Mouse (Mus musculus) spleen, postnatal 14 days (tissue): Measurements from ENCODE around the gene Zbtb20.

Experiments used
- DNase-seq, 2 experiments: peaks; one replicate each; pipeline ENCODE4 v3.0.0; 2021 to 2022; ENCODE audit warnings: low spot score in 2 of 2

The Zbtb20 gene

DNA sequence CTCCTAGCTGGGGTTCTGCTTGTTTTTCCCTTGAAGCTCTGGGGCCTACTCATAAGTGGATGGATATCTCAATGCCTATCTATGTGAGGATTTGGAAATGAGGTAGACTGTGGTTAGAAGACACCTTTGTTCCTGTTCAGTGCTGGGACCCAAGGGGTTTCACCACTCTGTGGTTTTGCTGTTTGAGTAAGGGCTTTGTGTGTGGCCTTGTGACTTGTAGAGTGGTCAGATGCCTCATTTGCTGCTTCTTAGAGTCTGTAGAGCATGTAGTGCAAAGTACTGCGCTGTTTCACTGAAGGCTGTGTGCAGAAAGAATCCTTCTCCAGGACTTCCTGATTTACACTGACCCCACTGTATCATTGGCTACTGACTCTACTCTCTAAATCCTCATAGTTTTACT is 314.7 kb downstream of the Zbtb20 start:
- no peak for DNase-seq

DNA sequence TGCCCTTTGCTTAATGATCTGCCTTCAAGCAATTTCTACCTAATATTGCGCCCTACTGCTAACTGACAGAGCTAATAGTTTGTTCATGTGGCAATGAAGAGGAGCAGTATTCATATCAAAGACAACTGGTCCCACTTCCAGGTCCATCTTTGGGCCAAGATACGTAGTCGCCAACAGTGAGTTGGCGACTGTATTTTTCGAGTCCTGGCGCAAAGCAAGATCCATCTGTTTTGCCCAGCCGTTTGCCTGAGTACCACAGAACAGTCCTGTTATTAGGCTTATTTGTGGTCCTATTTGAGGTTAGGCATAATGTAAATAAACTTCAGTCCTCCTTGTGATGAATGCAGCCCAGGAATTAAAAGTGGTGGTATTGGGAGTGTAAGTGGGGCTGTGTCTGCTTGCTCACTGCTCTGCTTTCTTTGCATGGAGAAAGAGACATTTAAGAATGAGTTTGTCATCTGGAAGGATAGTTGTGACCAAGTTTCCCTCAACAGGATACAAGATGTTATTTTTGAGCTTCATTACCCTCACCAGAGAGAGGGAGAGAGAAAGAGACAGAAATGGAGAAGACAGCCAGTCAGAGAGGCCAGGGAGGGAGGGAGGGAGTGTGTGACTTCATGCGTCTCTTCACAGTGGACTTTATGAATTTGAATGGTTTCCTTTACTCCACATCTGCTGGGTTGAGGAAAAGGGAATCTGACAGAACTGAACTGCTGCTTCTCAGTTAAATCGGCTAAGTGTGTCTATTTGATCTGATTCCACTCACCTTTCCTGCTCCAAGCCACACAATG is 315.6 kb downstream of the Zbtb20 start:
- DNase-seq = no peak

DNA sequence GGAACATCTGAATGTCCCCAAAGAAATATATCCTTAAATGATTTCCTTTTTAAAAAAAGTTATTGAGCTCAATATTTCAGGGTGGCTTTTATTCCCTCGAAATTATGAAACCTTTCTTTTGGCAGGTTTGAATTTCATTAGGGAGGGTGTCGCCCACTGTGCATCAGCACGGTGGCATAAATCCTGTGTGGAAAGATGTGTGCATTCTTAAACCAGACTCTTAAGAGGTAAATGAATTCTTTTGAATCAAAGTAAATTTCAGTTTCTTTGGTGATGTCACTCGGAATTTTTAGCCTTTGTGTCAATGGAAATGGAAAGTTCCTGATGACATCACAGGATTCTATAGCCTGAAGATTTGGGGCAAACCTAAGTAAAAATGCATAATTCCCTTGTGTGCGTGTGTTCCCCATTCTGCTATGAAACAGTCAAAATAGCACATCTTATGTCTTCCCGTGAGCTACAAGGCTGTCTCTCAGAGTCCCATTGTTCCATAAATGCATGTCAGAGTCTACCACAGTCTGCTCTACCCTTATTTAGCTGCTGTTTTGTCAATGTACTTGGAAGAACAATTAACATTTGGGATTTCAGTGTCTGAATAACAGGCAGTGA is 318.1 kb downstream of the Zbtb20 start:
- no peak for DNase-seq

DNA sequence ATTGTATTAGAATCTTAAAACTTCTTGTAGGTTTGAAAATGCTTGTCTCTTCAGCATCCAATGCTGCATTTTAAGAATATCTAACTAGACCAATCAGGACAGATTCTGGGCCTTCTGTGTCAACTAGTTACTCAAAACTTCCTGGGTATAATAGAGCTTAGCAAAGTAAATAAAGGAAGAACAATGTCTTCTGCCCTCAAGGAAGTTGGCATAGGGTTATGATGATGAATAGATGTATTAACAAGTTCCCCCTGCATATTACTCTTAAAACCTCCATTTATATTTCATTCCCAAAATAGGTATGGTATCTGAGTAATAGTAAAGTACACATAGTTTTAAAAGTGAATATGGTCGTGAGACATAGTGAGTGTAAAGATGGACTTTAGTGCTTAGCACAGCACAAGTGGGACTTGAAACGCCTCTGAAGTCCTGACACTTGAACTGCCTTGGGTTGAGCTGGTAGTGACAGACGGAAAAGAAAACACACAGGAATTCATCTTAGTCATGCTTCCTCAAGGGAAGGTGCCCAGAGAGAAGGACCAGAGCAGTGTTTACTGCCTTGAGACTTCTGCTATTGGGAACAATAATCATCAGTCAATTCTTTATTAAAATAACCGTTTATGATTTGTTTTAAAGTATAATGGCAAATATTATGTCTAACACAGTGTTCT is 341.8 kb downstream of the Zbtb20 start:
- DNase-seq = no peak

DNA sequence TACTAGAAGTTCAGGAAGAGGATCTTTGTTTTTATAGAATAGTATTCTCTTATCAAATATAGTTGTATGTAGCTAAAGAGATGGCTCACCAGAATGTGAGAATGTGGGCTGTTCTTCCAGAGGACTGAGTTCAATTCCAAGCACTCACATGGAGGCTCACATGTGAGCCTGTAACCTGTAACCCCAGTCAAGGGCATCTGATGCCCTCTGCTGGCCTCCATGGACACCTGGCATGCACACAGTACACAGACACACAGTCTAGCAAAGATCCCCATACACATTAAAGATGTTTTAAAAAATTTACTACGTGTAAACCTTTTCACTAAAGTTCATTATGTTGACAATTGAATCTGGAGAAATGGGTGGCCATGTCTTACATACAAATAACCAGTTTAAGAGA is 343.7 kb downstream of the Zbtb20 start:
- DNase-seq = no peak

DNA sequence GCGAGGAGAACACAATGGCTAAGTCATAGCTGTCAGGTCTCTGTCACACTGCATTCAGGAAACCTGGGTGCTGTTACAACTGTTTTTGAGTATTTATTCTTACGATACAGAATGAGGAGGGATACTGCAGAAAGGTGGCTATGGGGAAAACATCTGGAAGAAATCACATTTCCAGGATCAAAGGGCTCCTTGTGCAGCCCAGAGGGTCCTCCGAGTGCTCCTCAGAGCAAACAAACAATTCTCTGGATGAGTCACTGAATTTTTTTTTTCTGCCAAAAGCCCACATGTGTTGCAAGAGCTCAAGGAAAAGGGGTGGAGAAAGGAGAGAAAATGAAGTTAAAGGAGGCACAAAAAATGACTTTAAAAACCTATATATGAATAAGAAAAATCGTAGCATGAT is 345.6 kb downstream of the Zbtb20 start:
- DNase-seq = no peak

DNA sequence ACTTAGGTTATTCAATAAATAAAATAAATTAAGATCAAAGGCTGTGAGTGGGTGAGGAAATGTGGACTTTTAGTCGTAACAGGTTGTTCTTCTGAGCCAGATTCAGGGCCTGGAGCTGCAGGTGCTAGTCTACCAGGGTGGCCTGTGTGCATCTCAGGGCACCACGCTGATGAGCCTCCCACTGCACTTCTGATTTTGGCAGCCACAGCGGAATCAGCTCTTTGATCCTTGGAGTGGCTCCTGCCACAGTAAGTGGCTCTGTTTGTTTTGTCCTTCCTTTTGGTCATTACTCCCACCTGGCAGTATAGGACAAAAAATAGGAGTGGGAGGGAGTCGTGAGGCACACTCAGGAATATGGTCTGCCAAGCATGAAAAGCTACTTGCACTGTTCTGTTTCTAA is 354.6 kb downstream of the Zbtb20 start:
- DNase-seq = no peak

DNA sequence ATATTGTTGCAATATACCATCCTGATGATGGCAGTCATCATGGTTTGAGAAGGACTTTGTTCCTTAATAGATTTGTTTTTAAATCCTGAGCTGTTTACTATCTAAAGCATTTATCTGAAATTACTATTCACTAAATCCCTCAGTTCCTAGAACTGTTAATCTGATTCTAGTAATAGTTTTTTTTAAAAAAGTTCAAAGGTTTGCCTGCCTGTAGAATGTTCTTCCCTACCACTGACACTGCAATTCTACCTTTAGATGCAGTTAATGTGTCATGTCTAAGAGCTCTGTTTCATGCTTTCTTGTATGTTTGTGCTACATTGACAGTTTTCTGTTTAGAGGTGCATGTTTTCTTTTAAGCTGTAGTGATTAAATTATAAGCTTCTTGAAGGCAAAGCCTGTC is 358.6 kb downstream of the Zbtb20 start:
- no peak for DNase-seq

DNA sequence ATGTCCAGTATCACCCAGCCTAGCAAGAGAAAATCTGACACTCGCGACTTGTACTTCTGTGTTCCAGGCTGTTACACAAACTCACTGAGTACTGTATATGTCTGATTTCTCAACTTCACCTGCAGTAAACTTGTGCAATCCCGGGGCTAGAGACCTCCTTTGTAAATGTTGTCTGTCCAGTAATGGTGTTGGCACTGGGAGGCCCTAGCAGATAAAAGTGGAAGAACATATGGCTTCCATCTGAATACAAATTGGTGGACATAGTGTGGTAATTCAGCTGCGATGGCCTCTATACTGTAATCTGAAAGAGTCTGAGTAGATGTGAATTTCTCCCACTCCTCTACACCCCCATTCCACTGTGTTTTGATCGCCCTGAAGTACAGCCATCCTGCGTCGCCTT is 359.6 kb downstream of the Zbtb20 start:
- no peak for DNase-seq

DNA sequence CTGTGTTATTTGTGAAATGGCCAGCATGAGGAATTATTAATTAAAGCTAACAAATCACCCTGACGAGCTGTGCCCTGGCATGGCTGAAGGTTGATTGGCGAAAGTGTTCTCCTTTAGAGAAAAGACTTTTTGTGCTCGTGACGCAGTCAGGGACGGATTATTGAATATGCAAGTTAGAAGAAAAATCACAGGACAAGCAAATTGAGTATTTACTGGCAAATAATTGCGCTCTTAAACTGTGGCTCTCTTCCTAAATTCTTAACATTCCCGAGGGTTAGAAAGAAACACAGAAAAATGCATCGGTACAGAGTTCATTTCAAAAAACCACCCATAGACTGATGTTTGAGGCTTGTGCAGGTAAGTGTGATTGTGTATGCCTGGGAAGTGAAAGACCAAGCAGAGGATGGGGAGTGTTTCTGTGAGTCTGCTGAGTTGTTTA is 360.1 kb downstream of the Zbtb20 start:
- no peak for DNase-seq

DNA sequence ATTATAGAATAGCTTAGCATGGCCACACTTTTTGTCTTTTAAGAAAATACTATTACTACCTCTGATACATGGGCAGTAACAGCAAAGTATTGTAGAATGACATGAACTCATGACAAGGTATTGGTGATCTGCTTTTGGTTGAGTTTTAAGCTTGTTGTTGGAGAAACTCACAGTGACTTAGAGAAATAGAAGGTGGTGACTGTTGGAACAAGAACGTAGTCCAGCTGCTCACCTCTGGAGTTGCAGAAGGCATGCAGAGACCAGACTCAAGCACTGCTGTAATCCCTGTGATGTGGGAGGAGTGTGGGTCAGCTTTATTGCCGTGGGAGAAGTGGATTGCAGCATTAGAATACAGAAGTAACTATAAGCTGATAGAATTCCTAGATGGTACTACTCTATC is 361.9 kb downstream of the Zbtb20 start:
- DNase-seq = no peak

DNA sequence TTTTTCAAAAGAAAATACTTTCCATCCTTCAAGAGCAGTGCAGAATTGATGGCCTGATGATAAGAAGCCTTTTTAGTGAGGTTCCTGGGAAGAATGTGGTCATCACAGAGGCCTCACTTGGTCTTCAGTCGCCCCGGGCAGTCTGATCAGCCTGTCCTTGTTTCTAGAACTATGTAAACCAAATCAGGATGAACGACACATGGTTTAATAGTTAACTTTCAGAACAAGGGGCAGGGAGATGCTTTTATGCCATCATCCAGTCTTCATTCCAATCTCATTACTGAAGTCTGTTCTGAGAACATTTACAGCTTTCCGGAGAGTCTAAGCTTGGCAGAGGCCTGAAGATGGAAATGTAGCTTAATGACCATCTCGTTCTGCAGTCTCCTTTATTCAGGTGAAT is 371.3 kb downstream of the Zbtb20 start:
- DNase-seq = no peak

DNA sequence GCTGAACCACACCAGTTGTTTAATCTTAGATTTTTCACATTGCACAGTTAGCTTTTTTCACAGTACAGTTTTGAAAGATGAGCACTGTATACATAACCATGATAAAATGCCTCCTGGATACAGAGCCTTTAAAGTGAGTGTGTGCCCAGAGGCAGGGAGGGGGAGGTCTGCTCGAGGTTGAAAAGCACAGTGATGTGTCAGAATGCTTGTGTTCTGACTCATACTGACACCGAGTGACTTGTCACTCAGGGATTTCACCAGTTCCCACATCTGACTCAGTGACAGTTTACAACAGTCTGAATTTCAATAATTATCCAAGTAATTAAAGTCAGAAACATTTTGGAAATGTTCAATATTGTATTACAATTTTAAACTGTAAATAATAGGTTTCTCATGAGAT is 377.4 kb downstream of the Zbtb20 start:
- DNase-seq = no peak

DNA sequence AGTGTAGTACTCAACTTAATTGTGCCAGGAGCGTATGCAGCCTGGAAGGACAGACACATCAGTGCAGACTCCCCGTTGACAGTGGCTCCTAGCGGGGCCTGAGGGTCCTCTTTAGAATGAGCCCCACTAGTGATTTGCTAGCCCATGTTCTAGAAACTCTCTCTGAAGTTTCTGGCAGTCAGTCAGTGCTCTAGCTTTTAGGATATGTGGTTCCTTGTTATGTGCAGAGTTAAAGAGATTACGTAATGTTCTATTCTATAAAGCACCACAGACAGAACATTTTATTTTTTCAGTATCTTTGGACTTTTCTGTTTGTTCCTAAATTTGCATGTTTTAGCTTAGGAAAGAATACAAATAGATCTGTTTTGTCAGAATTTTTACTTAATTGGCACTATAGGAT is 378.1 kb downstream of the Zbtb20 start:
- no peak for DNase-seq

DNA sequence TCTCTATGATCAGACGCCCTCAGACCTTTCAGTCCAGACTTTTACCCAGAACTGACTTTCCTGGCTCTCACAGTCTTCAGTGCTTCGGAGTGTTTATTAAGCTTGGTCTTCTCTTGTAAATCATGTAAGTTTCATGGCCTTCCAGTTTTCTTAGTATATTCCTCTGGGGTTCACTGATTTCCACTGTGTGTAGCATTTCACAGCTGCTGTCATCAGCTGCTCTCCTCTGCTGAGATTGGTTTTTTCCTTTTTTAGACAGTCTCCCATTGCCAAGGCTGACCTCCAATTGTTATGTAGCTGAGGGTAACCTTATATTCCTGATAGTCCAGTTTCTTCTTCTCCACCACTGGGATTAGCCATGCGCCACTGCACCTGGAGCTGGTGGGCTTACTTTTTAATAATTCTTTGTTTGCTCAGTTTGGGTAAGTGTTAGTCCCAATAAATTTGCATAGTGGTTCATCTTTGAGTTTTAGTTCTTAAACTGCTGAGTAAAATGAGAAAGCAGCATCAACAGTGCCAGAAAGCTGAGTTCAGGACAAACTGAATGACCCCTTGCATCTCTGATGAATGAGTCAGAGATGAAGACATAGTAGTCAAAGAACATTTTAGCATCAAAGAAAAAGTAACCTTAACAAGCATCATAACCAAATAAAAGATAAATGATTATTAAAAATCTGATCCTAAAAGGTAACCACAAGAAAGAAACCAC is 380.7 kb downstream of the Zbtb20 start:
- DNase-seq = no peak

DNA sequence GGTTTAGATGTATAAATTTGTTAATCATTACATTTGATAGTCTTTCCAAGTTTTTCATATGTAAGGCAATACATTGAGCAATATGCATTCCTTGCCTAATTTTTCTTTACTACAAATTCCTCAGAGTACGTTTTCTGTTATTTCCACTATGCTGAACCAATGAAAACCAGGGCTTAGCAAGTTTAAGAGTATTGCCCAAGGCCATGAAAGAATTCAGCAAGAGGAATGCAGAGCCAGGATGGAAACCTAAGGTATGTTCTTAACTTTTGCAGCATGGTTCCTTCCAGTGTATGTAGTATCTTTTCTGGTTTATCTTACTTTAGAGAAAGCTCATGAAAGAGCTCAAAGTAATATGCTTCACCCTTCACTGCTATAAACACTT is 381.2 kb downstream of the Zbtb20 start:
- no peak for DNase-seq

DNA sequence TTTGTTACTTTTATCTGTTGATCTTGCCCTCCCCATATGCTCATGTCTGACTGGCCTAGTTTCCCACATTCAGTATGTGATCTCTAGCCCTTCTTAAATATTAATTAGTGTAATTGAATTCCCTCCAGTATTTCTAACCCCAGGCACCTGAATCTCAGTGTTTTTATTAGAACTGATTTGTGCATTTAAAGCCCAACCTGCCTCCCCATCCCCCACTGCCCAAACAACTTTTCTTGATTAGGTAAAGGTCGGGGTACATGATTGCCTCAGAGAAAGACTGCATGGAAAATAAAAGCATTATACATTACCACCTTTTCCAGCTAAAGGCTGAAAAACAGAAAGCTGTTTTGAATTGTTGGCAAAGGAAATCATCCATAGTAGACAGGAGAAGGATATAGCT is 383.8 kb downstream of the Zbtb20 start:
- no peak for DNase-seq

DNA sequence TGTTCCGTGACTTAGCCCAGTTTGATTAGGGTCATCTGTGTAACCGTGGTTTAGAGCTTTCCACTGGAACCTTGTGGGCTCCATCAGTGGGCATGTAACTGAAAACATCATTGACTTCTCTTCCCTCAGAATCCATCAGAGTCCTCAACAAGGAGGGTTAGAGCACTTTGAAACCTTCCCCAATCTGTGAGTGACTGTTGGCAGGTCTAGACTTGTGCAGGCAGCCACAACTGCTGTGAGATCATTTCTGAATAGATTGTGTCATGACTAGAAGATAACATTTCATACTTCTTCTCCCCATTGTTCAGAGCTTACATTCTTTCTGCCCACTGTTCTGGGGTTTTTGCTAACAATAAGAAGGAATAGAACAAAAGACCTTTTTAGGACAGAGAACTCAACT is 385.2 kb downstream of the Zbtb20 start:
- DNase-seq = no peak

DNA sequence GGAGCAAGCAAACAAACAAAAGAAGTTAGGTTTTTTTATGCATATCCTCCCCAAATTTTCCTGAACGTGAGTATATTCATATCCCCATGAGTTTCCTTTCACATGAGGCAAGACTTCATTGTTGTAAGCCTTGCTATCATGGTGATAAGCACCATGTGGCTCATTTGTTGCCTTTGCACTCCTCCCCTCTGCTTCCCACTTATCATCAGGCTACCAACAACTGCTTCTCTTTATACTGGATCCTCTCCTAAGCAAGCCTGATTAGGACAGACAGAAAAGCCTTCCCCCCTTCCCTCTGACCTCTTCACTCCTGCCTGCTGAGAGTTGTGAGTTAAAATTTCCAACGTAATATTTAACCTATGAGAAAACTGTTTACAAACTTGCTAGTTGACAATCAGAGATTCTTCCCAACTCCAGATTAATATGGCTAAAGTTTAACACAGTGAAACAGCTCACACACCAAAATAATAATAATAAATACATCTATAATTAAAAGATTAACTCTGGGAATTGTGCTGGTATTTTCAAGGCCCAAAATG is 398.4 kb downstream of the Zbtb20 start:
- DNase-seq = no peak

DNA sequence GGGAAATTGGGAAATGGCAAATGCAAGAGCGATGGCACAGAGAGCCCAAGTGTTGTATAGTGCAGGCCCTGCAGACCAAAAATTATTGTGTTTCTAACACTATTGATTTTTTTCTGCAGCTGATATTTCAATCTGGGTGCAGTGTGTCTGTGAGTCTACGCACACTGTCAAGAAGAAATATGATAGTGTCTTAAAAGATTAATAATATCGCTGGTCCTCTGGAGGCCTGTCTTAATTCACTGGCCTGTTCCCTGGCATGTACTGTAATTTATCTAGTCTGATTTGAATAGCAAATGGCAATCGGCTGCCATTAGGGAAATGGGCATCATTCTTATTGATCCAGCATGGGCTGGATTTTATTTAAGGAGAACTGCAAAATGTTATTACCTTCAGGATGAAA is 401.1 kb downstream of the Zbtb20 start:
- DNase-seq = no peak

DNA sequence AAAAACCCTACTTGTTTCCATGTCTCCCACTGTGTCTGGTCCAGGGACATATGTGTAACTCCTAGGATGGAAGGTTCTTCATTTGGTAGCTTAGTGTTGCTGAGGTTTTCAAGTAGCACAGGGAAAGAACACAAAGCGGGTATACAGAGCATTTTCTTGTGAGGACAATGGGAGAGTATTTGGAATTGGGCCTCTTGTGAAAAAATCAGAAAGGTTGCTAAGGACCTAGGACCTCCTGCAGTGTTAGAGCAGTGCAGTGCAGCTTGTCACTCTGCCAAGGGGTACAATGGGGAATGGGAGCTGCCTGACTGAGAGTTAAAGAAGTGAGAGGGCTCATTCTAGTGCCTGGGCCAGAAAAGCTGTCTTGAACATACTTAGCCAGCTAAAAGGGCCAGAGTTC is 410.6 kb downstream of the Zbtb20 start:
- no peak for DNase-seq

DNA sequence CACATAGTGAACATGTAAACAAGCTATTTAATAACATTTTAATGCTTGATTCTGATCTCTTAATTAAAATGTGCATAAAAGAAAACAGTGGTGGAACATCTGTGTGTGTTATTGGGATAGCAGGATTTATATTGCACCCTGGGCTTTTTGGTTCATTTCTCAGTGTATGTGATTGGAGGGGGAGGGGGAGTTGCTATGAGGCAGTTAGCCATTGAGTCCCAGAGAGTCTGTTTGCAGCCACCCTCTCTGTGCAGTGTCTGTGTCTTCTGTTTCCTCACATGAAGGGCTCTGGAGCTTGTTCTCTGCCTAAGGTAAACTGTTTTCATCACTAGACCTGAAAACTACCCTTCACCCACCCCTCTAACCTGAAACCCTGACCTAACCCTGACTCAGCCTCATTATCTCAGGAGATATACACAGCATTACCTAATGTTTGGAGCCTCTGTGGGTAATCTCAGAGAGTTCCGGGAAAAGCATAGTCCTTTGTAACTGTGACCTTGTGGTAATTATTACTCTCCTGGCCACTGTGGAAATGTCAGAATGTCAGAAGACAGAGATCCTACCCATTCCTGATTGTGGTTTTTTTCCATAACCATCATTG is 411.2 kb downstream of the Zbtb20 start:
- DNase-seq = no peak
